Mouse (Mus musculus) ES-Bruce4 (cell line): Measurements from ENCODE around the gene Tvp23b. TPM values are rescaled to one million over a fixed set of nuclear protein-coding genes. Genes with fewer than 3 reads are reported as not detected.

Experiments
- H3K27ac ChIP-seq: 2 replicates; pipeline ENCODE4 v1.5.1; 2012; ENCODE audit warnings: low read length, inconsistent platforms; ENCODE audit not compliant: insufficient read depth
- H3K27me3 ChIP-seq: 2 replicates; pipeline ENCODE4 v1.6.1; 2012; ENCODE audit warnings: mild to moderate bottlenecking, low read length, inconsistent platforms; ENCODE audit not compliant: control insufficient read depth, poor library complexity, insufficient read depth, severe bottlenecking
- H3K36me3 ChIP-seq: 2 replicates; pipeline ENCODE4 v1.6.1; 2012; ENCODE audit warnings: inconsistent platforms, mild to moderate bottlenecking, low read length, moderate library complexity; ENCODE audit not compliant: control insufficient read depth, poor library complexity, insufficient read depth, severe bottlenecking
- H3K4me1 ChIP-seq: one replicate; pipeline ENCODE4 v1.8.1; 2011; ENCODE audit warnings: low read length; ENCODE audit not compliant: control insufficient read depth, insufficient read depth
- H3K4me3 ChIP-seq: 2 replicates; pipeline ENCODE4 v1.5.1; 2011; ENCODE audit warnings: low read depth, mild to moderate bottlenecking, low read length
- H3K9ac ChIP-seq: 2 replicates; pipeline ENCODE4 v1.6.1; 2012; ENCODE audit warnings: low read depth, mild to moderate bottlenecking, inconsistent platforms; ENCODE audit not compliant: poor library complexity, severe bottlenecking
- H3K9me3 ChIP-seq: replicated peaks from 2 replicates; pipeline ENCODE4 v1.6.1; 2012; ENCODE audit warnings: mild to moderate bottlenecking, low read length, inconsistent platforms; ENCODE audit not compliant: control insufficient read depth, poor library complexity, insufficient read depth, severe bottlenecking
- CTCF ChIP-seq: IDR thresholded peaks from one replicate; pipeline ENCODE4 v1.8.1; 2011; ENCODE audit warnings: low read depth, low read length
- EP300 ChIP-seq: IDR thresholded peaks from 2 replicates; pipeline ENCODE4 v1.6.1; 2011; ENCODE audit warnings: low read depth, low read length; ENCODE audit not compliant: insufficient read depth
- POLR2A ChIP-seq: IDR thresholded peaks from one replicate; pipeline ENCODE4 v1.8.1; 2011; ENCODE audit warnings: low read length; ENCODE audit not compliant: insufficient read depth
- polyA plus RNA-seq: library from polyadenylated mRNA; stranded (reverse); fragments of >200 nt; gene quantifications from 2 replicates; pipeline ENCODE4 v1.2.4, GENCODE M21; 2011; ENCODE audit warnings: low read depth; ENCODE audit not compliant: missing spikeins, insufficient read depth, insufficient read length

The Tvp23b gene
- polyA plus RNA-seq, 1 experiment: 42.3 TPM

- no peak overlapping the region for H3K27ac ChIP-seq
- TF ChIP-seq CTCF (no peak), POLR2A (no peak), EP300 (no peak)
- H3K9ac ChIP-seq: no peak overlapping the region
- no peaks in the 10 kb centered on the region for H3K36me3 ChIP-seq
- H3K4me3 ChIP-seq: no peak overlapping the region
- H3K9me3 ChIP-seq: no peaks in the 10 kb centered on the region
- H3K4me1 ChIP-seq: no peaks in the 10 kb centered on the region
- H3K27me3 ChIP-seq: no peaks in the 10 kb centered on the region
These were observed 60.9 kb downstream of the Tvp23b start for GRCm38 (mm10) chr11:62940176-62940575.

- no peak overlapping the region for H3K9ac ChIP-seq
- TF ChIP-seq POLR2A: no peak
- TF ChIP-seq EP300: no peak
- TF ChIP-seq CTCF: no peak
- no peak overlapping the region for H3K4me3 ChIP-seq
- no peaks in the 10 kb centered on the region for H3K9me3 ChIP-seq
- H3K27me3 ChIP-seq: no peaks in the 10 kb centered on the region
- no peaks in the 10 kb centered on the region for H3K36me3 ChIP-seq
- H3K4me1 ChIP-seq: no peaks in the 10 kb centered on the region
- H3K27ac ChIP-seq: no peak overlapping the region
These were observed 64.3 kb downstream of the Tvp23b start for GRCm38 (mm10) chr11:62943538-62943937.

GRCm38 (mm10) chr11:62945514-62945913 is 66.3 kb downstream of the Tvp23b start:
- Histone ChIP-seq H3K9me3 (no peaks in the 10 kb centered on the region), H3K4me1 (no peaks in the 10 kb centered on the region), H3K9ac (no peak overlapping the region), H3K4me3 (no peak overlapping the region), H3K27me3 (no peaks in the 10 kb centered on the region), H3K27ac (no peak overlapping the region), H3K36me3 (no peaks in the 10 kb centered on the region)
- TF ChIP-seq EP300 (no peak), CTCF (no peak), POLR2A (no peak)

- no peaks in the 10 kb centered on the region for H3K27me3 ChIP-seq
- no peak overlapping the region for H3K9ac ChIP-seq
These were observed 70.3 kb downstream of the Tvp23b start for GRCm38 (mm10) chr11:62949548-62949947.

GRCm38 (mm10) chr11:62951012-62951411 is 71.8 kb downstream of the Tvp23b start, which contains the start of gene Cdrt4:
TSS of gene Cdrt4 (plus strand) at chr11:62951193.
- no peak within 1 kb of the TSS for H3K9ac ChIP-seq
- H3K27ac ChIP-seq: no peak within 1 kb of the TSS
- TF ChIP-seq EP300 (no peak), POLR2A (no peak), CTCF (no peak)
- H3K36me3 ChIP-seq: no peaks in the 10 kb centered on the region
- H3K27me3 ChIP-seq: no peaks in the 10 kb centered on the region
- H3K9me3 ChIP-seq: no peaks in the 10 kb centered on the region
- peaks cover 2% of the 10 kb centered on the region for H3K4me1 ChIP-seq
- no peak within 1 kb of the TSS for H3K4me3 ChIP-seq

More at GRCm38 (mm10) chr11:62949548-62949947, 70.3 kb downstream of the Tvp23b start:
- no peaks in the 10 kb centered on the region for H3K36me3 ChIP-seq
- no peak overlapping the region for H3K4me3 ChIP-seq
- no peak overlapping the region for H3K27ac ChIP-seq
- H3K9me3 ChIP-seq: no peaks in the 10 kb centered on the region
- no peaks in the 10 kb centered on the region for H3K4me1 ChIP-seq
- TF ChIP-seq EP300: no peak
- no peak for TF ChIP-seq CTCF
- no peak for TF ChIP-seq POLR2A

- no peaks in the 10 kb centered on the region for H3K27me3 ChIP-seq
- no peaks in the 10 kb centered on the region for H3K9me3 ChIP-seq
- H3K4me1 ChIP-seq: peaks cover 2% of the 10 kb centered on the region
- TF ChIP-seq EP300: no peak
- TF ChIP-seq POLR2A: no peak
- TF ChIP-seq CTCF: no peak
- no peak overlapping the region for H3K9ac ChIP-seq
- no peaks in the 10 kb centered on the region for H3K36me3 ChIP-seq
- no peak overlapping the region for H3K27ac ChIP-seq
- no peak overlapping the region for H3K4me3 ChIP-seq
These were observed 75.5 kb downstream of the Tvp23b start for GRCm38 (mm10) chr11:62954766-62955165.
